Mouse (Mus musculus): ENCODE data around the gene Agpat4. TPM values are rescaled to one million over a fixed set of nuclear protein-coding genes. Genes with fewer than 3 reads are reported as not detected.

Agpat4 gene
- polyA plus RNA-seq, 1 experiment from 2014 or later: 25.7 TPM

DNA sequence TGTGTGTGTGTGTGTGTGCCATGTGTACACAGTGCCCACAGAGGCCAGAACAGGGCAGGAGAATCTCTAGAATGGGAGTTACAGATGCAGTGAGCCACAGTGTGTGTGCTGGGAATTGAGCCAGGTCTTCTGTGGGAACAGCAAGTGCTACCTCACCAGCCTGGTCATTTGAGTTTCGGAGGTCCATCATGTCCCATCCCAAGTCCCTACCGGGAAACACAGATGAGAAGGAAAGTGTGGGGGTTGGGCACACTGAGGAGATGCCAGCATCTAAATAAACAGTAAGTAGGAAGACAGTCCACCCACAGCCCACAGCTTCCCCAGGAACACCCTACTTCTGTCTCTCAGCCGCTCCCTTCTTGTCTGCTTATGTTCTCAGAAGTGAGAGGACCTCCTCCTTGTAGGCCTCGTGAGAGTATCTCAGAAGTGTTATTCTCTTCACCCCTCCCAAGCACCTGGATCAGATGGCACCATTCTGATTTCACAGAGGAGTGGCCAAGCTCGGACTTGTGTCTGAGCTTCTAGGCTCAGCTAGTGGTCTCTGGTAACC is 27.7 kb downstream of the Agpat4 start:
- H3K27ac ChIP-seq (replicated peaks): no peak overlapping the region; the same call in 1 of the 2 replicates
- H3K4me1 ChIP-seq (replicated peaks): peaks cover 59% of the 10 kb centered on the region
- 73% methylated on average over 5 of the region's 5 CpGs for WGBS (ENCODE audit: insufficient replicate concordance)
- H3K9me3 ChIP-seq (replicated peaks): no peaks in the 10 kb centered on the region
- no peaks in the 10 kb centered on the region for H3K27me3 ChIP-seq
- no peak overlapping the region for H3K4me3 ChIP-seq (replicated peaks)
- H3K9ac ChIP-seq: no peak overlapping the region
- H3K4me2 ChIP-seq: no peak overlapping the region
- ATAC-seq (ENCODE audit: insufficient read depth): no peak
- peaks cover 28% of the 10 kb centered on the region for H3K36me3 ChIP-seq (replicated peaks)

DNA sequence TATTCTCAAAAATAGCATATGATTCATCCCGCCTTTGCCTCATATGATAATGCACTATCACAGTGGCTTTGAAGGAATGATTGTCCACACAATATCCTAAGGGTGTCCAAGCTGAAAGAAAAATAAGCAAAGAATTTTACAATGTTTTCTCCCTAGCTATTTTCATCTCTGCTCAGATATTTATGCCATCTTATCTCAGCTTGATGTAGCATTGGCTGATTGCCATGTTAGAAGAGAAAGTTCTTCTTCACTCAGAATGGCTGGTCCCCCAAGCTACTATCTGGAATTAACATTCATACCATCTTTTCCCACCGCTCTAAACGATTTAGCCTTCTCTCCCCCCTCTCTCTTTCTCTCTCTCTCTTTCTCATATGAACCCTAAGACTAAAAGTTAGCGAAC is 29.3 kb downstream of the Agpat4 start:
- Histone ChIP-seq H3K9ac (no peak overlapping the region), H3K4me3 (replicated peaks) (no peak overlapping the region), H3K27ac (replicated peaks) (0 out of 2 replicates have a peak overlapping the region, but pooled peaks have one; percentile 3), H3K9me3 (replicated peaks) (no peaks in the 10 kb centered on the region), H3K36me3 (replicated peaks) (peaks cover 41% of the 10 kb centered on the region), H3K4me2 (no peak overlapping the region), H3K27me3 (no peaks in the 10 kb centered on the region), H3K4me1 (replicated peaks) (peaks cover 50% of the 10 kb centered on the region)
- no peak for ATAC-seq (ENCODE audit: insufficient read depth)
- 75% methylated on average over 4 of the region's 4 CpGs for WGBS (ENCODE audit: insufficient replicate concordance)

DNA sequence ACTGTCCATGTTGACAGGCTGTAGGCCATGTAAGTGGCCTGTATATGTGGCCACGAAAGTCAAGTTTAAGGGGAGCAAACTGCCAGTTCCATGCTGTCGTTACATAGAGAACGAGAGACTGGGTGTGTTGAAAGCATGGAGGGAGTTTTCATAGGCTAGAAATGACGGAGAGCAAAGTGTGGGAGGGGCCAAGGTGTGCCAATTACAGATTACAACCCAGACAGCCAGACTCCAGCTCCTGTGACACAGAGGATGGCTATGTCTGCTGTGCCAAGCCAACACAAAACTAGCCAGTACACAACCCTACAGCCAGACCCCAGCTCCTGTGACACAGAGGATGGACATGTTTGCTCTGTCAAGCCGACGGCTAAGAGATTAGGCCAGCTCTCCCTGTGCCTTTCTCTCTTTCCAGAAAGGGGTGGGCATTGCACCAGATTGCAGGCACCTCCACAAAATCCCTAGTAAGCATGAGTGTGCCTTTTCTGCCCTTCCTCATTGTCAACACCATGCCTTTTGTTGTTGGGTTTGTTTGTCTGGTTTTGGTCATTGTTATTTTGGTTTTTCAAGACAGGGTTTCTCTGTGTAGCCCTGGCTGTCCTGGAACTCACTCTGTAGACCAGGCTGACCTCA is 30.8 kb downstream of the Agpat4 start:
- Histone ChIP-seq H3K36me3 (replicated peaks) (peaks cover 56% of the 10 kb centered on the region), H3K4me2 (peak overlapping the region; percentile 21), H3K4me3 (replicated peaks) (no peak overlapping the region), H3K4me1 (replicated peaks) (peaks cover 47% of the 10 kb centered on the region), H3K9ac (peak overlapping the region; percentile 41; the same call in 1 of the 2 replicates), H3K27ac (replicated peaks) (peak overlapping the region; percentile 76), H3K9me3 (replicated peaks) (no peaks in the 10 kb centered on the region), H3K27me3 (no peaks in the 10 kb centered on the region)
- peak; percentile 84 for ATAC-seq (ENCODE audit: insufficient read depth)
- WGBS (ENCODE audit: insufficient replicate concordance): 70% methylated on average over 6 of the region's 6 CpGs

DNA sequence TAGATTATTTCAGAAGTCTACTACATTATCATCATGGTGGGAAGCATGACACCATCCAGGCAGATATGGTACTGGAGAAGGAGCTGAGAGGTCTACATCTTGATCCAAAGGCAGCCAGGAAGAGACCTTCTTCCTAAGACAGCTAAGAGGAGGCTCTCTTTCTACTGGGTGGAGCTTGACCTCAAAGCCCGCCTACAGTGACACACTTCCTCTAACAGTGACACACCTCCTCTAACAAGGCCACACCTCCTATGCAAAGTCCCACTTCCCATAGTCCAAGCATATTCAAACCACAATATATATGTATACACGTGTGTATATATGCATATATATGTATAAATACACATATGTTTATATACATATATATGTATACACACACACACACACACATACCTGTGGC is 32.5 kb downstream of the Agpat4 start:
- Histone ChIP-seq H3K36me3 (replicated peaks) (peaks cover 71% of the 10 kb centered on the region), H3K9ac (no peak overlapping the region), H3K27ac (replicated peaks) (no peak overlapping the region), H3K27me3 (no peaks in the 10 kb centered on the region), H3K9me3 (replicated peaks) (no peaks in the 10 kb centered on the region), H3K4me2 (no peak overlapping the region), H3K4me1 (replicated peaks) (peaks cover 42% of the 10 kb centered on the region), H3K4me3 (replicated peaks) (no peak overlapping the region)
- 76% methylated on average over 2 of the region's 2 CpGs for WGBS (ENCODE audit: insufficient replicate concordance)
- ATAC-seq (ENCODE audit: insufficient read depth): peak; percentile 30; the same call in 1 of the 2 replicates

DNA sequence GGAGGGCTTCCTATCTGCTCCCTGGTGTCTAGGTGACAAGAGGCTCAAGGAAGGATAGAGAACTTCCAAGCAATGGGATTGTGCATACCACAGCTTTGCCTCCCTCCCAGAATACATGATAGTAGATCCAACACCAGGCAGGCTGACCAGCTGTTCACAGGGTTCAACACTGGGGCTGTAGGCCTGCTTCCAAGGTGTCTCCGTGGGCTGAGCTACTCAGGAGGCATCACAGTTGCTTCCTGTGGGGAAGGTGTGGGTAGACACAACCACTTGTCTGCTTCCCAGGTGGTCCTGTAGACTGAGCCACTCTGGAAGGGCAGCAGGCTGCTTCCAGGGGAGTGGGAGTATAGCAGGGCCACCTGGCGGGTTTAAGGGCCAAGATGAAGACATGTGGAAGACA is 35.8 kb downstream of the Agpat4 start:
- ATAC-seq (ENCODE audit: insufficient read depth): no peak
- H3K36me3 ChIP-seq (replicated peaks): peaks cover 83% of the 10 kb centered on the region
- no peak overlapping the region for H3K4me3 ChIP-seq (replicated peaks)
- H3K9me3 ChIP-seq (replicated peaks): no peaks in the 10 kb centered on the region
- no peak overlapping the region; the same call in 1 of the 2 replicates for H3K27ac ChIP-seq (replicated peaks)
- H3K9ac ChIP-seq: no peak overlapping the region
- no peaks in the 10 kb centered on the region for H3K27me3 ChIP-seq
- 73% methylated on average over 2 of the region's 2 CpGs for WGBS (ENCODE audit: insufficient replicate concordance)
- H3K4me1 ChIP-seq (replicated peaks): peaks cover 28% of the 10 kb centered on the region
- no peak overlapping the region for H3K4me2 ChIP-seq

DNA sequence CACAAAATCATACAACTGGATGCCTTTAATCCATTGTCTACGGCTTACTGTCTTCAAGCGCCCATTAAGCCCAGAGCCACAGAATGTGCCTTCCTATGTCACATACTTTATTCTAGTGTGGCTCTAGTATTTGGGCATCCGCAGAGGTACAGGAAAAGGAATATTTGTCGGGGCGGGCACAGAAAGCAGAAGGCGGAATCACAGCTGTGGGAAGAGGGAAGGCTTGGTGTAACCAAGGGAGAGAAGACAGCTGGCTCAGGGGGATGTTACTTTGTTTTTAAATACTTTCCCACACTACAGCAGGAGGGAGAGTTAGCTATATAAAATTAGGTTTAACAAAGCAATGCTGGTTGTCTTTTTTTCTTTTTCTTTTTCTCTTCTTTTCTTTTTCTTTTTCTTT is 36.7 kb downstream of the Agpat4 start:
- no peak overlapping the region for H3K27ac ChIP-seq (replicated peaks)
- no peak overlapping the region for H3K9ac ChIP-seq
- WGBS (ENCODE audit: insufficient replicate concordance): 89% methylated on average over 6 of the region's 6 CpGs
- no peak overlapping the region for H3K4me3 ChIP-seq (replicated peaks)
- H3K27me3 ChIP-seq: no peaks in the 10 kb centered on the region
- H3K4me2 ChIP-seq: no peak overlapping the region
- peaks cover 88% of the 10 kb centered on the region for H3K36me3 ChIP-seq (replicated peaks)
- ATAC-seq (ENCODE audit: insufficient read depth): no peak
- H3K4me1 ChIP-seq (replicated peaks): peaks cover 28% of the 10 kb centered on the region
- H3K9me3 ChIP-seq (replicated peaks): no peaks in the 10 kb centered on the region

DNA sequence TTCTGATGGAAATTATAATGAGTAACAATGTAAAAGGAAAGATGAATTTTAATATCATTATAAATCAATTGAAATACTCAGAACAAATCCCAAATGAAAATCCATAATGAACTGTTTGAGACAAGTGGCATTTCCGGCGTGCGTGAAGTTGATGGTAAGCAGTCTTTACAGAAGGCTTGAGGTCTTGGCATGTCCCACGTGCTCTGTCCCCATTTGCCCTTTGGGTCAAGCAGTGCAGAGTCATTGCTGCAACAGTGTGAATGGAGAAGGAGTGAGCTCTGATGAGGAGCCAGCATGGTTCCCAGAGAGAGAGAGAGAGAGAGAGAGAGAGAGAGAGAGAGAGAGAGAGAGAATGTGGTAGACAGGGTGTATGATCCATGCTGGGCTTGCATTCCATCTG is 37.4 kb downstream of the Agpat4 start:
- no peak for ATAC-seq (ENCODE audit: insufficient read depth)
- WGBS (ENCODE audit: insufficient replicate concordance): 88% methylated on average over 4 of the region's 4 CpGs
- H3K27ac ChIP-seq (replicated peaks): 0 out of 2 replicates have a peak overlapping the region, but pooled peaks have one; percentile 12
- H3K36me3 ChIP-seq (replicated peaks): peaks cover 91% of the 10 kb centered on the region
- no peaks in the 10 kb centered on the region for H3K27me3 ChIP-seq
- H3K9ac ChIP-seq: no peak overlapping the region
- H3K4me3 ChIP-seq (replicated peaks): no peak overlapping the region
- peaks cover 31% of the 10 kb centered on the region for H3K4me1 ChIP-seq (replicated peaks)
- H3K9me3 ChIP-seq (replicated peaks): no peaks in the 10 kb centered on the region
- no peak overlapping the region for H3K4me2 ChIP-seq

DNA sequence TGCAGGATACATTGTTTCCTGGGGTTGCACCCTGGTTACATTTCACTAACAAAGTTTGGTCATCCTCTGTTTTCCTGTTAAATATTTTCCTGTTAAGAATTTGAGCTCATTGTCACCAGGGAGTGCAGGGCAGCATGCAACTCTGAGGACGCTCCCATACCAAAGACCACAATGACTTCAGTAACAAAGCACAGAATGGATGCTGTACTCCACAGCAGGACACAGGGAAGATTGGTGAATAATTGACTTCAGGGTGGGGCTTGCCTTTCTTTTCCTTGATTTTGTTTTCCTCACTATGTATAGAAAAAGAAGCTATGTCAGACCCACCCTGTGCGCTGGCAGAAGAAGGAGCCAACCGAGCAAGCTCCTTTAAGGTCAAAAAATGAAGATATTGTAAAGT is 38.2 kb downstream of the Agpat4 start:
- WGBS (ENCODE audit: insufficient replicate concordance): 87% methylated on average over 3 of the region's 3 CpGs
- H3K36me3 ChIP-seq (replicated peaks): peaks cover 91% of the 10 kb centered on the region

DNA sequence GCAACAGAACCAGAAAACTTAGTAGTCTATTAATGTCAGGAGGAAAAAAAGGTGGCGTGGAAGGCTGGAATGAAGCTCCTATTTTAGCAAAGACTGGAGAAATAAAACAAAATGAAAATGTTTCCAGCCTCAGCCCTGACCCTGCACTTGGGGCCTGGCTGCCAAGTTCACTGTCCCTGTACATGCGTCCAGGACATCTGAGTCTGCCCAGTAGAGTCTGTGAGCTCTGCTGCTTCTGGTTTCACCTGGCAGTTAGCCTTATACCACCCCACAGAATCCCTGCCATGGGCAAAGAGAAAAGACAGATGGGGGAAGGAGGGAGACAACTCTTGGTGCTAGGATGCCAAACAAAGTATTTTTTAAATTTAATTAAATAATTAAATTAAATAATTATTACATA is 38.7 kb downstream of the Agpat4 start:
- peaks cover 38% of the 10 kb centered on the region for H3K4me1 ChIP-seq (replicated peaks)
- H3K9me3 ChIP-seq (replicated peaks): no peaks in the 10 kb centered on the region
- H3K9ac ChIP-seq: no peak overlapping the region
- no peak for ATAC-seq (ENCODE audit: insufficient read depth)
- no peak overlapping the region; the same call in 1 of the 2 replicates for H3K27ac ChIP-seq (replicated peaks)
- no peaks in the 10 kb centered on the region for H3K27me3 ChIP-seq
- H3K36me3 ChIP-seq (replicated peaks): peaks cover 86% of the 10 kb centered on the region
- 81% methylated on average over 2 of the region's 2 CpGs for WGBS (ENCODE audit: insufficient replicate concordance)
- H3K4me3 ChIP-seq (replicated peaks): no peak overlapping the region
- no peak overlapping the region for H3K4me2 ChIP-seq

More for the DNA sequence above, 38.2 kb downstream of the Agpat4 start:
- Histone ChIP-seq H3K4me2 (no peak overlapping the region), H3K4me3 (replicated peaks) (no peak overlapping the region), H3K9me3 (replicated peaks) (no peaks in the 10 kb centered on the region), H3K4me1 (replicated peaks) (peaks cover 38% of the 10 kb centered on the region), H3K9ac (no peak overlapping the region), H3K27me3 (no peaks in the 10 kb centered on the region), H3K27ac (replicated peaks) (no peak overlapping the region; the same call in 1 of the 2 replicates)
- no peak for ATAC-seq (ENCODE audit: insufficient read depth)

DNA sequence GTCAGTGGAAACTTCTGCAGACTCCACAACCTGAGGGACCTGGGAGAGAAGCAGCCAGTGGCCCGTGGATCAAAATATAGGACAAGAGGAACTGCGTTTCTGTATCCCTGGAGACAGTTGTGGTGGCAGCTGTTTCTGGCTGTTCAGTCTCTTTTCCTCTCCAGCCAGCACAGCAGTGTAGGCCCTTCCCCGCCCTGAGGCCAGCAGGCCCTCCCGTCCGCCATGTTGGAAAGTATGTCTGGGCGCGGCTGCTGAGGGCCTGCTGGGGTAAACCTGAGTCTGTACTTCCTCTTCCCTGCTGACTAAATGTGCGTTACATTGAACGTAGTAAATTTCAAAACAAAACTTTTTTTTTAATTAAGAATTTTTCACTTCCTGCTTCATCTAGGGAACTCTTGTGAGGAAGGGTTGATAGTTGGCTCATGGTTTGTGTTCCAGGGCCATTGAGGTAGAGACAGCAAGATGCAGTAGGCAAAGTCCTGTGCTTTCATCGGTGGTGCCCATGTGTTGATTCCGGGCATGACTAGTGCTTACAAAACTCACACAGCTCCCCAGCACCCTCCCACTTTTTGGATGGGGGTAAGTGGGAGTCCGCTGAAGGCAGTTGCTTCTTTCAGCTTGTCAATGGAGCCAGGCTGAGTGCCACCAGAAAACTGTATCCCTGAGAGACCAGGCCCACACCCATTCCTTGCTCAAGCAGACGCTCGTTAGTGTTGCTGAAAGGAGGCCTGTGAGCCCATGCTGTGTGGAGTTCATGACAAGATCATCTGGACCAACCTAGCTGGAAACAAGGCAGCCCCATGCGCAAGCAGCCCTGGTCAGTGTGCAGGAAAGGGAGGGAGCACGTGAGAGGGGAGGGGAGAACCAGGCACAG is 40.9 kb downstream of the Agpat4 start:
- no peak overlapping the region for H3K4me2 ChIP-seq
- H3K4me3 ChIP-seq (replicated peaks): no peak overlapping the region
- no peak for ATAC-seq (ENCODE audit: insufficient read depth)
- H3K36me3 ChIP-seq (replicated peaks): peaks cover 64% of the 10 kb centered on the region
- H3K27me3 ChIP-seq: no peaks in the 10 kb centered on the region
- H3K27ac ChIP-seq (replicated peaks): peak overlapping the region; percentile 51; the same call in 1 of the 2 replicates
- no peaks in the 10 kb centered on the region for H3K9me3 ChIP-seq (replicated peaks)
- H3K9ac ChIP-seq: no peak overlapping the region
- peaks cover 50% of the 10 kb centered on the region for H3K4me1 ChIP-seq (replicated peaks)
- 84% methylated on average over 16 of the region's 16 CpGs for WGBS (ENCODE audit: insufficient replicate concordance)

DNA sequence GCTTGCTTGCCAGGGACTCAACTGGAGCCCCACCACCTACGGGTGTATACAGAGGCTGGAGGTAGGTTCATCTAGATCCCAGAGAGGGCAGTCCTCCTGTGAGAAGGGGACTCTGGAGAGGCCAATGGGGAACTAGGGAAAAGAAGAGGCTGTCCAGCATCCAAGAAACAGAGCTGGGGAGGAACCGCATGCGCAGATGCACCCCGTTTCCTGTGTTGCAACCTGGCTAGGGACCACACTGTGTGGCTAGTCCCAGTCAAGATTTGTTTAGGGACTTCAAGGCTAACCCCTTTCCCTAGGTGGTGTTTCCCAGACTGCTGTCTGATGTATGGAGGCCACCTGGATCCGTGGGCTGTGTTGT is 41.5 kb downstream of the Agpat4 start:
- Histone ChIP-seq H3K36me3 (replicated peaks) (peaks cover 59% of the 10 kb centered on the region), H3K4me3 (replicated peaks) (no peak overlapping the region), H3K4me2 (no peak overlapping the region), H3K27ac (replicated peaks) (peak overlapping the region; percentile 51; the same call in 1 of the 2 replicates), H3K4me1 (replicated peaks) (peaks cover 56% of the 10 kb centered on the region), H3K9ac (no peak overlapping the region), H3K27me3 (no peaks in the 10 kb centered on the region), H3K9me3 (replicated peaks) (no peaks in the 10 kb centered on the region)
- ATAC-seq (ENCODE audit: insufficient read depth): 0 out of 2 replicates have a peak, but pooled peaks have one; percentile 14
- WGBS (ENCODE audit: insufficient replicate concordance): 87% methylated on average over 5 of the region's 5 CpGs
